Mouse (Mus musculus) E14TG2a.4 (cell line): ENCODE measurements around the gene Slc30a2.

Experiments
- CTCF ChIP-seq: conservative IDR thresholded peaks from 2 replicates; pipeline ENCODE4 v1.5.1; 2014; ENCODE audit warnings: low read length
- POU5F1 ChIP-seq: IDR thresholded peaks from 2 replicates; pipeline ENCODE4 v1.6.1; 2014; ENCODE audit warnings: low read length, borderline replicate concordance

GRCm38 (mm10) chr4:134362586-134362985 lies 19.6 kb downstream of the Slc30a2 start:
- no peak for TF ChIP-seq CTCF
- no peak for TF ChIP-seq POU5F1
